In genomic region chr7:45986893-45987292, GRCm38 (mm10) we compare ENCODE assay signal across 29 mouse cellular contexts. TPM values are rescaled to one million over a fixed set of nuclear protein-coding genes. Genes with fewer than 3 reads are reported as not detected.
DNase-seq lines count a peak whose midpoint lies in the region; ATAC-seq and TF ChIP-seq lines count a peak whose summit lies in the region.
"Had no signal": no experiment of that assay in that cellular context is flagged by ENCODE, and none has a peak within 500 bp of the region (broad histone marks: within the 10 kb centered on the region; RNA-seq: fewer than 3 reads in every experiment).

No protein-coding gene starts in this region.

- TF ChIP-seq EP300 in liver, postnatal 0 days (IDR thresholded peaks at IDR 0.05; ENCODE audit: low read depth): no peak

- H3K9ac ChIP-seq in liver, postnatal 0 days (replicated peaks): no peak overlapping the region
- no peak overlapping the region for H3K9ac ChIP-seq in liver, embryonic 12.5 days
- no peak overlapping the region for H3K9ac ChIP-seq in hindbrain, embryonic 16.5 days (ENCODE audit: low read depth, low read length)
- H3K9ac ChIP-seq: hindbrain, embryonic 12.5 days had no signal

- DNase-seq in liver, postnatal 0 days: no peak
- DNase-seq in ES-CJ7 (ENCODE audit: low read depth, low spot score): peak; percentile 57
- DNase-seq in WW6 (ENCODE audit: low read depth, low spot score): peak; percentile 22
- DNase-seq in testis, postnatal 14 days (ENCODE audit: low spot score): peak; percentile 80
- DNase-seq in layer of hippocampus, postnatal 14 days (ENCODE audit: low spot score in 2 of 2): no peak
- no peak for DNase-seq in lung, adult 18-20 months
- DNase-seq: adrenal gland, postnatal 25 days; cerebellum, adult 18-20 months; cerebellum, postnatal 10 days; gastrocnemius, postnatal 25 days; heart, adult 18-20 months; heart, postnatal 36 days; kidney, adult 8-10 months; kidney, postnatal 4 days; layer of hippocampus, postnatal 36 days; left cerebral cortex, postnatal 4 days; lung, adult 2 months; lung, postnatal 14 days; midbrain, embryonic 14.5 days had no signal

- no peak for TF ChIP-seq CTCF in liver, postnatal 0 days (IDR thresholded peaks at IDR 0.05; ENCODE audit: low read depth)

- H3K27me3 ChIP-seq in liver, postnatal 0 days (ENCODE audit: insufficient read depth, low read length): no peaks in the 10 kb centered on the region
- no peaks in the 10 kb centered on the region for H3K27me3 ChIP-seq in liver, embryonic 12.5 days (replicated peaks)
- no peaks in the 10 kb centered on the region for H3K27me3 ChIP-seq in hindbrain, embryonic 16.5 days (replicated peaks; ENCODE audit: control insufficient read depth, insufficient read depth, low read length)
- H3K27me3 ChIP-seq: hindbrain, embryonic 12.5 days had no signal

- no peak overlapping the region for H3K4me2 ChIP-seq in liver, postnatal 0 days (ENCODE audit: low read depth, low read length)
- H3K4me2 ChIP-seq in liver, embryonic 12.5 days: no peak overlapping the region
- H3K4me2 ChIP-seq in hindbrain, embryonic 16.5 days (ENCODE audit: low read length): no peak overlapping the region
- H3K4me2 ChIP-seq: heart, embryonic 11.5 days; hindbrain, embryonic 12.5 days had no signal

- no peak overlapping the region for H3K4me3 ChIP-seq in liver, postnatal 0 days (ENCODE audit: low read depth, low read length)
- H3K4me3 ChIP-seq in liver, embryonic 12.5 days: no peak overlapping the region
- no peak overlapping the region for H3K4me3 ChIP-seq in hindbrain, embryonic 16.5 days (ENCODE audit: low read length)
- H3K4me3 ChIP-seq: erythroblast, embryonic 14.5 days; hindbrain, embryonic 12.5 days had no signal

- whole genome bisulfite sequencing in liver, postnatal 0 days (ENCODE audit: insufficient replicate concordance): 70% methylated on average over 5 of the region's 6 CpGs
- 58% methylated on average over 6 of the region's 6 CpGs for WGBS in liver, embryonic 12.5 days (ENCODE audit: insufficient replicate concordance)
- 79% methylated on average over 5 of the region's 6 CpGs for WGBS in hindbrain, embryonic 16.5 days

- no peaks in the 10 kb centered on the region for H3K4me1 ChIP-seq in liver, postnatal 0 days (ENCODE audit: insufficient read depth)
- H3K4me1 ChIP-seq in liver, embryonic 12.5 days: no peaks in the 10 kb centered on the region
- H3K4me1 ChIP-seq in hindbrain, embryonic 16.5 days (ENCODE audit: control insufficient read depth, insufficient read depth, low read depth, low read length): no peaks in the 10 kb centered on the region
- H3K4me1 ChIP-seq: hindbrain, embryonic 12.5 days had no signal

- peak; percentile 33; the same call in 1 of the 2 replicates for ATAC-seq in liver, postnatal 0 days
- ATAC-seq in liver, embryonic 12.5 days: no peak
- ATAC-seq in hindbrain, embryonic 16.5 days: no peak
- ATAC-seq: intestine, embryonic 16.5 days had no signal

- peaks cover 15% of the 10 kb centered on the region; the same call in 1 of the 2 replicates for H3K36me3 ChIP-seq in liver, postnatal 0 days (replicated peaks; ENCODE audit: insufficient read depth, low read length)
- no peaks in the 10 kb centered on the region for H3K36me3 ChIP-seq in liver, embryonic 12.5 days
- H3K36me3 ChIP-seq in hindbrain, embryonic 16.5 days (ENCODE audit: control insufficient read depth, insufficient read depth, low read length): no peaks in the 10 kb centered on the region
- H3K36me3 ChIP-seq: hindbrain, embryonic 12.5 days had no signal

- H3K9me3 ChIP-seq in liver, postnatal 0 days (ENCODE audit: low read length): no peaks in the 10 kb centered on the region
- H3K9me3 ChIP-seq in liver, embryonic 12.5 days (replicated peaks): no peaks in the 10 kb centered on the region
- no peaks in the 10 kb centered on the region for H3K9me3 ChIP-seq in hindbrain, embryonic 16.5 days (ENCODE audit: control insufficient read depth, low read length)
- H3K9me3 ChIP-seq: hindbrain, embryonic 12.5 days had no signal

- H3K27ac ChIP-seq in liver, postnatal 0 days (ENCODE audit: low read depth): no peak overlapping the region
- no peak overlapping the region for H3K27ac ChIP-seq in liver, embryonic 12.5 days
- H3K27ac ChIP-seq in hindbrain, embryonic 16.5 days (ENCODE audit: low read depth, low read length): no peak overlapping the region
- H3K27ac ChIP-seq: hindbrain, embryonic 12.5 days; kidney, postnatal 0 days; stomach, postnatal 0 days had no signal

RNA-seq across cellular contexts. Expression of gene Abcc6, which starts 43.2 kb away (rescaled TPM):
- 9.9 and 10.8 TPM in 2 replicates for polyA plus RNA-seq in liver, postnatal 0 days (2015; fragmentation: Nextera tagmentation; extraction: Ambion mirVana)
- 4.9 and 5.3 TPM in 2 replicates for polyA plus RNA-seq in liver, embryonic 12.5 days (2016; fragmentation: Nextera tagmentation; extraction: Ambion mirVana)
- total RNA-seq in layer of hippocampus, postnatal 14 days (2021): 1 to 10 TPM; 4.3 to 5.9 TPM
- polyA plus RNA-seq in hindbrain, embryonic 16.5 days (2015; fragmentation: Nextera tagmentation; extraction: Ambion mirVana): 0.53 and 1.0 TPM in 2 replicates
- total RNA-seq: gastrocnemius, postnatal 25 days; heart, adult 18-20 months; heart, postnatal 36 days; monocyte, adult 5-6 weeks had no signal
- polyA plus RNA-seq: thymus, postnatal 0 days had no signal

RNA-seq across cellular contexts. Expression of gene Nomo1, which starts 46.6 kb away (rescaled TPM):
- 18.4 and 19.9 TPM in 2 replicates for polyA plus RNA-seq in liver, postnatal 0 days (2015; fragmentation: Nextera tagmentation; extraction: Ambion mirVana)
- polyA plus RNA-seq in liver, embryonic 12.5 days (2016; fragmentation: Nextera tagmentation; extraction: Ambion mirVana): 48.0 and 52.5 TPM in 2 replicates
- 100 to 1,000 TPM; 113 to 118 TPM for total RNA-seq in layer of hippocampus, postnatal 14 days (2021)
- polyA plus RNA-seq in hindbrain, embryonic 16.5 days (2015; fragmentation: Nextera tagmentation; extraction: Ambion mirVana): 47.3 TPM in 2 replicates

Comparison
In these comparisons a context has a peak if more than half of its experiments do, and no peak if none do; other contexts are left out.
1. DNase-seq: peak in ES-CJ7 (single experiment), WW6 (single experiment) and testis, postnatal 14 days (single experiment); none in liver, postnatal 0 days (single experiment), layer of hippocampus, postnatal 14 days (0 of 2) and lung, adult 18-20 months (0 of 2).